Mouse (Mus musculus) lung, adult 2 months (tissue): ENCODE data around the gene Ankrd55.

Experiments
- CTCF ChIP-seq: fragments of 200-500 bp; IDR thresholded peaks from 2 replicates; pipeline ENCODE4 v1.5.1; 2011; ENCODE audit warnings: mild to moderate bottlenecking, low read length, control low read depth; ENCODE audit not compliant: insufficient read depth
- POLR2A ChIP-seq: fragments of 200-500 bp; IDR thresholded peaks from 2 replicates; pipeline ENCODE4 v1.6.1; 2011; ENCODE audit warnings: low read depth, mild to moderate bottlenecking, control low read depth, low read length, borderline replicate concordance; ENCODE audit errors: extremely low read depth

GRCm38 (mm10) chr13:112342971-112343627 is 54.8 kb downstream of the Ankrd55 start:
- TF ChIP-seq POLR2A = no peak
- no peak for TF ChIP-seq CTCF
